Mouse (Mus musculus): ENCODE data around the gene Gm21972.

Gene Gm21972

DNA sequence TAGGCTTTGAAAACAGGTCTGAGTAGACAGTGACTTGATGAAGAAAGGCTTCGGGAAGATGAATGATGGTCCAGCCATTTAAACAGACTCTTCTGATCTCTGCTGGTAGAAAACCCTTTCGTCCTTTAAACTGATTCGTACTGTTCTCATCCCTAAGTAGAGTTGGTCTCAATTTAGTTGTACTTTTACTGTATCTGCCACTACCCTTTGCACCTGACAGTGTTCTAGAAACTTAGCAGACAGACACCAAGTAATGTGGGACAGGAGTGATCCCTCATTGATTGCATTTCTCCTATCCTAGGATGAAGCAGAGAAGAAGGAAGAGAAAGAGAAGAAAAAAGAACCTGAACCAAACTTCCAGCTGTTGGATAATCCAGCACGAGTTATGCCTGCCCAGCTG, at the start of gene Gm21972:
Gene Gm21972, plus strand, starts transcription at position 301 of the 400 bp plus-strand sequence.
- DNase-seq = no peak

DNA sequence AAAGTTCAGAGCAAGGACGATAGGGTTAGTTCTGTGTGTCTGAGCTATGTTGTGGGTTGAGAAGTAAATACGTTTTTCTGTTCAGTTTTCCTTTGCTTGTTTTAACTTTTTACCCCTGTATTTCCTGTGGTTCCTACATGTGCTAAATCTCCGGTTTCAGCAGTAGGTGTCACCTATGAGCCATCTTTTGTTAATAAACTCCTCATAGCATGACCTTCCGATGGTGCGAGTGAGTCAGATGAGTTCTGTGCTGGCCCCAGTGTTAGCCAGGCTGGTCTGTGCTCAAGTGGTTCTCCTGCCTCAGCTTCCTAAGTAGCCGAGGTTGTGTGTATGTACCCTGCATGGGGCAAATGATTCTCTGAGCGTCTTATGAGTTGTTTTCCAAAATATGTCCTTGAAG, 39.0 kb upstream of the Gm21972 start:
- no peak for DNase-seq

DNA sequence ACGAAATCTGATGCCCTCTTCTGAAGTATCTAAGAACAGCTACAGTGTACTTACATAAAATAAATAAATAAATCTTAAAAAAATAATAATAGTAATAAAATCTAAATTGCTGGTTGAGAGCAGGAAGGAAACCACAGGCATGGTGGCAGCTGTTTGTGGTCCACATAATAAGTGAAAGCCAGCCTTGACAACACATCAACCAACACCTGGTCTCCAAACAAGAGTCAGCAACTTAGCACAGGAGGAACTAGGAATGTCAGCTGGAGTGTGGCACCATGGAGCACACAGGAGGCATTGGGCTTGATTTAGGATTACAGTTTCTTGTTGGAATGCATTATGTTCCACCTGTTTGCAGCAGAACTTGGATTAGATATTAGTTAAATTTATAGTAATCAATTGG, 28.4 kb upstream of the Gm21972 start:
- DNase-seq = no peak

GRCm38 (mm10) chr1:86111779-86112178, 21.7 kb upstream of the Gm21972 start, which contains the start of gene Htr2b:
Htr2b (minus strand) TSS chr1:86111970.
- DNase-seq = peak; percentile 6

GRCm38 (mm10) chr1:86114141-86114540, 19.3 kb upstream of the Gm21972 start:
- DNase-seq = no peak

GRCm38 (mm10) chr1:86119549-86119948, 13.9 kb upstream of the Gm21972 start:
- DNase-seq = no peak

GRCm38 (mm10) chr1:86126036-86126435, 7.4 kb upstream of the Gm21972 start:
- DNase-seq = no peak

- no peak for DNase-seq
These were observed 1.9 kb downstream of the Gm21972 start for GRCm38 (mm10) chr1:86135315-86135714.

DNA sequence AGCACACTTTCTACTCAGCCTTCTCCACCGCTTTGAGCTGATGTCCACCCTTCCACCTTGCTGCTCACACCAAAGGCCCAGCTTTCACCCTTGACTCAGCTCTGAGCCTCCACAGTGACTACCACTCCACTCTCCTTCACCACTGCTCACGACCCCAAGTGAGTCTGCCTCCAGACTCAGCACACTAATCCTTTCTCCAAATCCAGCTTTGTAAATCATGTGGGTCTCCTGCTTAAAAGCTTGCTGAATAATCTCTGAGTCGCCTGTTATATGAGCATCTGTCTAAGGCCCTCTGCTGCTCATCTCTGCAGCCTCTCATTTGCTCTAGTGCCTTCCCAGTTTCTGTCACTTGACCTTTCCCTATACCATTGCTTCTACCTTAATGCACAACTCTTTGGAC, 7.6 kb downstream of the Gm21972 start:
- DNase-seq = no peak

GRCm38 (mm10) chr1:86143165-86143564, 9.7 kb downstream of the Gm21972 start:
- no peak for DNase-seq

- no peak for DNase-seq
These were observed 10.8 kb downstream of the Gm21972 start for GRCm38 (mm10) chr1:86144001-86144944.

- DNase-seq = no peak
These were observed 12.9 kb downstream of the Gm21972 start for GRCm38 (mm10) chr1:86146293-86146692.

DNA sequence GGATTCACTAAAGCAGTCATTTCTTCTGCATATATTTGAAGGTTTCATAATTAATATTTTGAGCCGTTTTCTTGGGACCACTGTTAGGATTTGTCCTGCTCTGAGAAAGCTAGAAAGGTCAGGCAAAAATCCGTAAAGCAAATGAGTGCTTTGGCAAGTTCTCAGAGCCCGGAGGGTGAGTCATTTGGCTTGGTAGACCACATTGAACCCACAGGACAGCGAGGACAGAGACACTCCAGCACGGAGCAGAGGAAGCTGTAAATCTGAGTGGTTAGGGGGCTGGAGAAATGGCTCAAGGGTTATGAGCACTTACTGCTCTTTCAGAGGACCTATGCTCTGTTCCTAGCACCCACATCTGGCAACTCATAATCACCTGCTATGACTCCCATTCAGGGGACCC, 14.1 kb downstream of the Gm21972 start:
- no peak for DNase-seq

DNA sequence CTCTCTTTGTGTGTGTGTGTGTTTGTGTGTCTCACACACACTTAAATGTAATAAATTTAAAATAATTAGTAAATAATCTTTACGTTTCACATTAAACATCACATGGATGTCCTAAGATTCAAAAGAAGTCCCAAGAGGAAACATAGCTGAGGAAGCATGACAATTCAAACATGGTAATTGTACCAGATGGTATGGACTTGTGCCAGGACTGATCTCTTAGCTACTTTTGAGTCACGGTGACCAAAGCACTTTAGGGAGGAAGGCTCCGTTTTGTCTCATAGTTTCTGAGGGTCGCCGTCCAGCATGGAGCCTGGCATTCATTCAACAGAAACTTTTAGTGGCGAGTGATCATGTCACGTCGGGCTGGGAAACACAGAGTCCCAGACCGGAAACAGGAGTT, 14.7 kb downstream of the Gm21972 start:
- no peak for DNase-seq

- DNase-seq = no peak
These were observed 17.5 kb downstream of the Gm21972 start for GRCm38 (mm10) chr1:86150929-86151328.

DNA sequence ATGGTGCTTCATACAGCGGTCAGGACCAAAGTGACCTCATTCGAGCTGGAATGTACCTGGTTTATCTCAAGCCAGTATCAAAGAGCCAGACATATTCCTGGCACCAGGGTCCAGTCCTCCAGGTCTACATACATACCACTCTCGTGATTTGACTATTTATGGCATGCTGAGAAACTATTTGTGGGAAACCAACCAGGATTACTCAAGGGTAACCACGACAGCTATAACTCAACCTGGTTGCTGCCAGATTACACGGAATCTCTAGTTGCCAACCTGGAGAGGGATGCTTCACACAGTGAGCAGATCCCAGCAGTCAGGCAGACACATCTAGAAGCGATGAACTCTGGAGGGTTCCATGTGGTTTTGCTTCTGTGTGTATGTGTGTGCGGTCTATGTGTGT, 17.9 kb downstream of the Gm21972 start:
- no peak for DNase-seq

DNA sequence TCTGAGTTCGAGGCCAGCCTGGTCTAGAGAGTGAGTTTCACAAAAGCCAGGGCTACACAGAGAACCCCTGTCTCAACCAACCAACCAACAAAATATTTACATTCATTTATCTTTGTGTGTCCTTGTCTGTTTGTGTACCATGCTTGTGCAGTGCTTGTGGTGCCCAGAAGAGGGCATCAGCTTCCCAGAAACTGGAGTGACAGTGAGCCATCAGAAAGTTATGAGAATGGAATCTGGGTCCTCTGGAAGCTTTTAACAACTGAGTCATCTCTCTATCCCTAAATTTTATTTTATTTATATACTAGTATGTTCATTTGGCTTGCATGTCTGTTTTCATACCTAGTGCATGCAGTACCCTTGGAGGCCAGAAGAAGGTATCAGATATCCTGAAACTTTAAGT, 19.2 kb downstream of the Gm21972 start:
- no peak for DNase-seq

- DNase-seq = peak; percentile 89
These were observed 20.8 kb downstream of the Gm21972 start, which contains the start of gene Armc9 for GRCm38 (mm10) chr1:86154133-86154823. Armc9 (plus strand) TSS chr1:86154780.

DNA sequence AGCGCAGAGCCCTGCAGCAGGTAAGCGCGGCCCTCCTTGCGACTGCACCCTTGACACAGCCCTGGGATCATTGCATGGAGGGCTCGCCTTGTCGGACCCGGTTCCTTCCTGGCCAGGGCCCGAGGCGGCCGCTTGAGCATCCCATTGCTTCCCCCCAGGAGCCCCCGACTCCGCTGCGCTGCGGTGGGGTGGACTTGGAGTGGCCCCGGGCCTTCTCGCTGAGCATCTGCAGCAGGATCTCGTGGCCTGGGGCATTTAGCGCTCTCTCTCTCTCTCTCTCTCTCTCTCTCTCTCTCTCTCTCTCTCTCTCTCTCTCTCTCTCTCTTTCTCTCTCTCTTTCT, 21.4 kb downstream of the Gm21972 start:
- DNase-seq = no peak

- no peak for DNase-seq
These were observed 22.6 kb downstream of the Gm21972 start for GRCm38 (mm10) chr1:86156075-86156474.

- DNase-seq = no peak
These were observed 23.2 kb downstream of the Gm21972 start for GRCm38 (mm10) chr1:86156595-86156994.

DNA sequence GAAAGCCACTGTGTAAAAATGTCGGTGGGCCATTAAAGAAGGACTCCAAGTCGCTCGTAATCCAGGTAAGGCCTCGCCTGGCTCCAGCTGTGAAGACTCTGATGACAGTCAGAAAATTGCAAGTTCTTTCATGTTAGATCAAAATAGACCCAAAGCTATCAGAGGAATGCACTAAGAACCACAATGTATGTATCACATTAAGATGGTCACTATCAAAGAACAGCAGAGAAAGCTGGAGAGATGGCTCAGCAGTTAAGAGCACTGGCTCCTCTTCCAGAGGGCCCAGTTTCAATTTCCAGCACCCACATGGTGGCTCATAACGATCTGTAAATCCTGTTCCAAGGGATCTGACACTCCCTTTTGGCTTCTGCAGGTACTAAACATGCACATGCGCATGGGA, 26.6 kb downstream of the Gm21972 start:
- no peak for DNase-seq

DNA sequence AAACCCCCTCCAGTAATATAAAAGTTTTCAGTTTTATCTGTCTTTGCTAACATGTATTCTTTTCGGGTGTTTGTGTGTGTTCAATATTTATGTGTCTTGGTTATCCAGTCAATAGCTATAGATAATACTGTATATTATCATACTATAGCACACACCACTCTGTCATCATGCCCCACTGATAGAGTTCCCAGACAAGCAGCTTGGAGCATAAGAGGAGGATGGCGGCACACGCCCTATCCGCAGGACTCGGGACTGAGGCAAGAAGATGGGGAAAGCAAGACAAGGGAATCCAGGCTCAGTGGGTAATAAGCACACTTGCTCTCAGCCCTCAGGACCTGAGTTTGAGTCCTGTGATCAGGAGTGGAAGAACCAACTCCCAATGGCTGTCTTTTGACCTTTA, 27.0 kb downstream of the Gm21972 start:
- no peak for DNase-seq

- DNase-seq = no peak
These were observed 27.6 kb downstream of the Gm21972 start for GRCm38 (mm10) chr1:86161061-86161460.
